Mouse (Mus musculus) stomach, embryonic 15.5 days (tissue): ENCODE measurements around the gene Hjurp. TPM values are rescaled to one million over a fixed set of nuclear protein-coding genes. Genes with fewer than 3 reads are reported as not detected.

Experiments
- ATAC-seq: fragments of 200-750 bp; cut with Nextera tagmentation; 2 replicates; pipeline ENCODE4 v1.8.0; 2017; ENCODE audit warnings: low read depth, moderate number of reproducible peaks, moderate TSS enrichment; ENCODE audit not compliant: insufficient read depth, low FRiP score
- H3K27ac ChIP-seq: fragments of 300-500 bp; sonication (generic); 2 replicates; pipeline ENCODE4 v1.5.1; 2015; ENCODE audit warnings: mild to moderate bottlenecking, inconsistent platforms
- H3K27me3 ChIP-seq: fragments of 300-500 bp; sonication (generic); replicated peaks from 2 replicates; pipeline ENCODE4 v1.6.1; 2015; ENCODE audit warnings: inconsistent platforms
- H3K36me3 ChIP-seq: fragments of 300-500 bp; sonication (generic); 2 replicates; pipeline ENCODE4 v1.6.1; 2015; ENCODE audit warnings: inconsistent platforms
- H3K4me1 ChIP-seq: fragments of 300-500 bp; sonication (generic); 2 replicates; pipeline ENCODE4 v1.6.1; 2015; ENCODE audit warnings: inconsistent platforms
- H3K4me2 ChIP-seq: fragments of 300-500 bp; sonication (generic); 2 replicates; pipeline ENCODE4 v1.6.1; 2015; ENCODE audit warnings: mild to moderate bottlenecking, inconsistent platforms
- H3K4me3 ChIP-seq: fragments of 300-500 bp; sonication (generic); replicated peaks from 2 replicates; pipeline ENCODE4 v1.5.1; 2015; ENCODE audit warnings: inconsistent platforms
- H3K9ac ChIP-seq: fragments of 300-500 bp; sonication (generic); 2 replicates; pipeline ENCODE4 v1.6.1; 2015; ENCODE audit warnings: inconsistent platforms
- H3K9me3 ChIP-seq: fragments of 300-500 bp; sonication (generic); 2 replicates; pipeline ENCODE4 v1.6.1; 2016; ENCODE audit warnings: inconsistent platforms
- WGBS: fragments of 180-500 bp; shearing (Covaris S2); methylation state at CpG from one replicate; pipeline ENCODE4 v1.1.7; 2015; 5-methylcytosine and 5-hydroxymethylcytosine counted together
- polyA plus RNA-seq: library from polyadenylated mRNA; unstranded; fragments of >200 nt; fragmentation: Nextera tagmentation; extraction: Ambion mirVana; gene quantifications from 2 replicates; pipeline ENCODE4 v1.2.1, GENCODE M21; 2015

The Hjurp gene
- polyA plus RNA-seq, 1 experiment from 2014 or later: 162 TPM

DNA sequence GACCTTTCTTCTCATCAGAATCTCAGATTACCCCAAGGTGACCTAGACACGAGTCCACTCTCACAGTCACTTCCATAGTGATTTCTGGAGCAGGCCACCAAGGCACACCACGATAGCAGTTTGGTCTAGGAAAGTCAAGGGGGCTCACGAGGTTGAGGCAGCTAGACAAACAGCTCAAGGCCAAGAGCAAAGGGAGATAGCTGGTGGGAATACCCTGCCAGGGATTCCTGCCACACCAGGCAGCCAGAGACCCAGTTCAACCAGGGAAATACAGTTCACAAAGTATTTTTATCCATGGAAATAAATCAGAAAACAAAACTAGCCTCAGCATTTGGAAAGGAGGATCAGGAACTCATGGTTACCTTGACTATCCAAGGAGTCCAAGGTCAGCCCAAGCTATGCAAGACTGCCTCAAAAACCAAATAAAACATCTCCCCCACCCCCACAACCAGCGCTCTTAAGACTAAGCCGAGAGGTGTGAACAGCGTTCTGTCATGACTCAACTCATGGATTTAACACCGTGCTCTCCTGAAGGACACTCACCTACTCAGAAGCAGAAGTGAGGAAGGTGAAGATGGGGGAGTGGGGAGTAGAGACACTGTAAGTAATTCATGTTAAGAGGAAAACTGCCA, 13.1 kb downstream of the Hjurp start:
- Histone ChIP-seq H3K4me1 (peaks cover 11% of the 10 kb centered on the region), H3K4me3 (no peak overlapping the region), H3K27me3 (no peaks in the 10 kb centered on the region), H3K9ac (no peak overlapping the region), H3K4me2 (no peak overlapping the region), H3K36me3 (peaks cover 89% of the 10 kb centered on the region), H3K9me3 (no peaks in the 10 kb centered on the region), H3K27ac (no peak overlapping the region)
- no peak for ATAC-seq
- 85% methylated on average over 7 of the region's 7 CpGs for WGBS

DNA sequence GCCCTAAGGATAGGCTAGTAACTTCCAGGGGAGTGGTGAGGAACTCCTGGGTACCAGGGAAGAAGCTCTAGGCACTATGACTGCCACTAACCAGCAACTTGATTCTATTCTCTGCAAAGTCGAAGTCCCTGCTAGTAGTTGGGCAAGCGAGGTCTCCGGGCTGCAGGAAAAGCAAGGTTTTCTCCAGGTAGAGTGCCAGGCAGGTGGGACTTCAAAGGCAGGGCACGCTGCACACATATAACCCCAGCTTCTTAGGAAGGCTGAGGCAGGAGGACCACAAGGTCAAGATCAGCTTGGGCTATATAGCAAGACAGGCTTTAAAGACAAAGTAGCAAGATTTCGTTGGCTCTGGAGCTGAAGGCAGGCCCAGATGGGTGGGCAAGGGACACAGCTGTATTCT, 13.7 kb downstream of the Hjurp start:
- 91% methylated on average over 5 of the region's 5 CpGs for WGBS
- no peak overlapping the region for H3K27ac ChIP-seq
- no peaks in the 10 kb centered on the region for H3K27me3 ChIP-seq
- no peaks in the 10 kb centered on the region for H3K9me3 ChIP-seq
- no peak overlapping the region for H3K9ac ChIP-seq
- H3K4me2 ChIP-seq: no peak overlapping the region
- H3K4me3 ChIP-seq: no peak overlapping the region
- ATAC-seq: no peak
- H3K36me3 ChIP-seq: peaks cover 83% of the 10 kb centered on the region
- H3K4me1 ChIP-seq: peaks cover 11% of the 10 kb centered on the region

DNA sequence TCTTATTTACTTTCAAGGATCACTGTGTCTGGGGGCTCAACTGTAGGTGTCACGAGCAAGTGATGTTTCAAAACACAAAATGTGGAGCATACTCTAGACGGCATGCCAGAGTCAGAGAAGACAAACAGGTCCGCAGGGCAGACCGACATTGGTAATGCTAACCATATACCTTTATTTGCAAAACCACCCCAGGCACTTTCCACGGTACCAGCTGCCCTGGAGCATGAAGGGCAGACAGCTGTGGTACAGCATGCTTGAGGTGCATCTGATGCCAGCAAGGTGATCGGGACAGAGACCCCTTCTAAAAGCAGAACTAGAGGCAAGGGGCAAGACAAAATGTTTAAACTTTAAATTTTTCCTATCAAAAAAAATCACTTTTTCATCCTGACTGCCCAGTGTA, 14.5 kb downstream of the Hjurp start:
- peaks cover 11% of the 10 kb centered on the region for H3K4me1 ChIP-seq
- H3K27ac ChIP-seq: no peak overlapping the region
- ATAC-seq: no peak
- no peaks in the 10 kb centered on the region for H3K27me3 ChIP-seq
- no peaks in the 10 kb centered on the region for H3K9me3 ChIP-seq
- no peak overlapping the region for H3K9ac ChIP-seq
- peaks cover 75% of the 10 kb centered on the region for H3K36me3 ChIP-seq
- no peak overlapping the region for H3K4me3 ChIP-seq
- WGBS: 70% methylated on average over 6 of the region's 6 CpGs
- H3K4me2 ChIP-seq: no peak overlapping the region

DNA sequence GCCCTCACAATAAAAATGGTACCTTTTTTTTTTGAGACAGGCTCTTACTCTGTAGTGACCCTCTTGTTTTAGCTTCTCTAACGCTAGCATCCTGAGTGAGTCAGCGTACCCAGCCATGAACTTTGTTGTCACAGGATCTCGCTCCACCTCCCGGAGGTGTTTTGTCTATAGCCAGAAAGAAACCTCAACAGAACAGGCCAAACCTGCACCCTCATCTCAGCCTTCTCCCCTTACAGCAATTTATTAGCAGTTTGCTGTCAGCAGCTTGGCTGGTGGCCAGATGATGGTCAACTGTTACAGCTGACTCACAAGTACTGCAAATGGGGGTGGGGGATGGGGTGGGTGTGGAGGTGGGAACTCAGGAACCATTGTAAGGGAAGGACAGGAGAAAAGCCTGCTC, 15.2 kb downstream of the Hjurp start:
- Histone ChIP-seq H3K4me3 (no peak overlapping the region), H3K9me3 (no peaks in the 10 kb centered on the region), H3K4me1 (peaks cover 11% of the 10 kb centered on the region), H3K9ac (no peak overlapping the region), H3K27me3 (no peaks in the 10 kb centered on the region), H3K36me3 (peaks cover 68% of the 10 kb centered on the region), H3K27ac (0 out of 2 replicates have a peak overlapping the region, but pooled peaks have one; percentile 1), H3K4me2 (no peak overlapping the region)
- WGBS: 54% methylated on average over 4 of the region's 4 CpGs
- peak; percentile 8; the same call in 1 of the 2 replicates for ATAC-seq

DNA sequence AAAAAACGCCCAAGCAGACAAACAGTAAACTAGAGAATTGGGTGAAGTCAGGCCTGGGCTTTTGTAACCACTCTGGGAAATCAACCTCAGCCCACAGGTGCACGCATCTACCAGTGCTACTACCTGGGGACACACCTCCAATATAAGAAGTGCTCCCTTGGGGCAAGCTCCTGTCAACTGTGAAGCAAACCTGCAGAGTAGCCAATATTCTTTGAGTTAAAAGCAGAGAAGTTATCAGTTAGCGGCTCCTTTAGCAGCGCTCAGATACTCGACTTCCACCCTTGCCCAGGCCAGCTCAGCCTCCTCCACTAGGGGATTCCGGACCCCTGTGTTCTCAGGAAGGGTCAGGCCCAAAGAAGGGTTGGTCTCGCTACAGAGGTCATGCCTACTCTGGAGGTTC, 15.7 kb downstream of the Hjurp start:
- no peak overlapping the region for H3K9ac ChIP-seq
- WGBS: 84% methylated on average over 7 of the region's 7 CpGs
- no peak for ATAC-seq
- H3K27ac ChIP-seq: 0 out of 2 replicates have a peak overlapping the region, but pooled peaks have one; percentile 1
- peaks cover 63% of the 10 kb centered on the region for H3K36me3 ChIP-seq
- H3K9me3 ChIP-seq: no peaks in the 10 kb centered on the region
- no peaks in the 10 kb centered on the region for H3K27me3 ChIP-seq
- H3K4me3 ChIP-seq: no peak overlapping the region
- peaks cover 11% of the 10 kb centered on the region for H3K4me1 ChIP-seq
- H3K4me2 ChIP-seq: no peak overlapping the region

DNA sequence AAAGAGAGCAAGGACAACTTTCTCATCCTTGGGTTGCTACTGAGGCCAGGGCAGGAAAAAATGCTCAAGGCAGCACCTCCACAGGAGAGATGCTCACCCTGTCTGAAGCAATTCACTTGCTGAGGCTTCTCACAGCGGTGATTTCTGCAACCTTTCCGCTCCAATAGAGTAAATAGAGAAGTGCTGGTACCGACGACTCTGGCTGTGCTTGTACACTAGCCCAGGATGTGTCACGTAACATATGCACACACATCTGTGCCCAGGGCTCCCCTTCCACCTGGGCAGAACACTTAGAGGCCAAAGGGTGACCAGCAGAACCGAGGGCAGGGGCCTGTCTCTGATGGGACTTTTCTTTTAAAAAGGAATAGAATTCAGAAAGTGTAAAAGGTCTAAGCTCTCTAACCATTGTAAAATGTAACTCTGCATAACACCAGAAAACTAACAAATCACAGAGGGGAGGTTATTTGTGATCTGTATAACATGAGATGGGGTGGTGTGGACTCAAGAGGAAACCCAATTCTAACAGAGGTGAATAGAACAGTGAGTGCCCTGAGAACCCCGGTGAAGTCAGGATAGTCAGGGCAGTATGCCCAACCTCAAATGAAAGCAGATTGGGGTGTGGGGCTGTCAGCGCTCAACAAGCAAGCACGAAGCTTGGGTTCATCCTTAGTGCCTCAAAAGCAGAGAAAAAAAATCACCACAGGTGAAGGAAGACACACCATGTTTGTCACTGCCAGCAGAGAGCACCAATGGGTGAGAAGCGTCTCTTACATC, 16.6 kb downstream of the Hjurp start:
- peaks cover 11% of the 10 kb centered on the region for H3K4me1 ChIP-seq
- H3K27me3 ChIP-seq: no peaks in the 10 kb centered on the region
- no peak for ATAC-seq
- H3K9me3 ChIP-seq: no peaks in the 10 kb centered on the region
- 80% methylated on average over 10 of the region's 10 CpGs for WGBS
- no peak overlapping the region for H3K9ac ChIP-seq
- H3K4me2 ChIP-seq: no peak overlapping the region
- peaks cover 53% of the 10 kb centered on the region for H3K36me3 ChIP-seq
- H3K4me3 ChIP-seq: no peak overlapping the region
- no peak overlapping the region for H3K27ac ChIP-seq

DNA sequence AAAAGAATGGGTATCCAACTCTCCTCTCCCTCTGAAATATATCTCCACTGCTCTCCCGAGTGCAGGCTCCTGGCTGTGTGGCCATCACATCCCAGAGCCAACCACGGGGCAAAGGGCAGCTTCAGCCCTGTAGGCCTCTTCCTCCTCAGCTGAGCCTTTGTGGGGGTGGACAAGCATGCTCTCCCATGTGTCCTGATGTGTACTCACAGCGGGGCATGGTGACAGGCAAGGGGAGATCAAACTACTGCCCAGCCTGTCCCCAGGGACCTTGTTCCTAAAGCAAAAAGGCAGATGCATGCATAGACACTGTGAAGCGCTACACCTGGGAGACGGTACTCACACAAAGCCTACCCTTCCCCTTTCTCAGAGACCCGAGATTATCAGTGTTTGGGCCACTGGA, 17.3 kb downstream of the Hjurp start:
- Histone ChIP-seq H3K27ac (0 out of 2 replicates have a peak overlapping the region, but pooled peaks have one; percentile 0), H3K4me2 (no peak overlapping the region), H3K36me3 (peaks cover 47% of the 10 kb centered on the region), H3K4me3 (no peak overlapping the region), H3K27me3 (no peaks in the 10 kb centered on the region), H3K9me3 (no peaks in the 10 kb centered on the region), H3K9ac (no peak overlapping the region), H3K4me1 (peaks cover 11% of the 10 kb centered on the region)
- peak; percentile 13; the same call in 1 of the 2 replicates for ATAC-seq
- WGBS: 71% methylated on average over 6 of the region's 6 CpGs

DNA sequence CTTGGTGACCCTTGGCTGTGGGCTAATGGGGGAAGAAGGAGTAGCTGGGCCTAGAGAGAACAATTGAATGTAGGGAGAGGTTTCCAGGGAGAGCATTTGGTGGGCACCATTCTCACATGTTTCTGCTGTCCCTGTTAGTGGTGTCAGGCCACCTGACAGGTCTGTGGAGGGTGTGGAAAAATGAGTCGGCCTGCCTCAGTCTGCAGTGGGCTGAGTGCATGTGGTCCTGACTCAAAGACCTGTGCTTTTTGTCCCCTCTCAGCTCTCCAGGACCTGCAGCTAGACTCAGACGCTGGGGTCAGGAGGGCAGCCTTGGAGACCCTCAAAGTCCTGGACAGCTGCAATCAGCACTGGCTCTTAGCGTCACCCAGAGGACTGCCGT, 17.8 kb downstream of the Hjurp start:
- H3K4me1 ChIP-seq: peaks cover 11% of the 10 kb centered on the region
- peaks cover 42% of the 10 kb centered on the region for H3K36me3 ChIP-seq
- no peak overlapping the region for H3K4me3 ChIP-seq
- 69% methylated on average over 4 of the region's 4 CpGs for WGBS
- no peaks in the 10 kb centered on the region for H3K27me3 ChIP-seq
- H3K27ac ChIP-seq: no peak overlapping the region
- H3K4me2 ChIP-seq: no peak overlapping the region
- H3K9ac ChIP-seq: no peak overlapping the region
- no peaks in the 10 kb centered on the region for H3K9me3 ChIP-seq
- peak; percentile 1; the same call in 1 of the 2 replicates for ATAC-seq

DNA sequence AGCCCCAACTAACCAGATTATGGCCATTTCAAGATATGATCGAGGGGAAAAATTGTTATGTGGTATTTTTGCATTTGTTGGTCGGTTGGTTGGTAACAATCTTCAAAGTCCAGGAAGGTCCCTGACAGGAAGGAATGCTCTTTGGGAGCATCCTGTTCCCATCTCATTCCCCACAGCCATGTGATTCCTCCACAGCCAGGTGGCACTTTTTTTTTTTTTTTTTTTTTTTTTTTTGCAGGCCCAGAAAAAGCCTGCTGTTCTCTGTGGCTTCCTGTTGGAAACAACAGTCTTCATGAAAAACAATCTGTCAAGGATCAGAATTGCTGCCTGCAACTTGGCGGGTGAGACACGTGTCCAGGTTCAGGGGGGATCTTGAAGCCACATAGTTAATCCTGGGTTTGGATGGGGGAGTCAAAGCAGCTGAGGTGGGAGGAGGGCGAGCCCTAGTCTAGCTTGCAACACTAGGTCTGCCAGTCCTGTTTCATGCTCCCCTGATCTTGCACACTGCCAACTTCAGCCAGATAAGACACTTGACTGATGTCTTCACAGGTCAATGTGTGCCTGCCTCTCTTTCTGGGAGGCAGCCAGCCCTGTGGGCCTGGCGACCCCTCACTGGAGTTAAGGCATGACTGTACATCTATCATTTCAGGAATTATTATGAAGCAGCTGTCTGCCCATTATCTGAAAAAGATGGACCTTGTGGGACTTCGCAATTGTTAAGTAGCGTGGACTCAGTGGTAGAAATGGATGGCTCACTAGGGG, 18.4 kb downstream of the Hjurp start:
- Histone ChIP-seq H3K4me1 (peaks cover 11% of the 10 kb centered on the region), H3K4me2 (no peak overlapping the region), H3K4me3 (no peak overlapping the region), H3K9me3 (no peaks in the 10 kb centered on the region), H3K27me3 (no peaks in the 10 kb centered on the region), H3K36me3 (peaks cover 36% of the 10 kb centered on the region), H3K27ac (no peak overlapping the region), H3K9ac (no peak overlapping the region)
- 62% methylated on average over 8 of the region's 8 CpGs for WGBS
- ATAC-seq: no peak

DNA sequence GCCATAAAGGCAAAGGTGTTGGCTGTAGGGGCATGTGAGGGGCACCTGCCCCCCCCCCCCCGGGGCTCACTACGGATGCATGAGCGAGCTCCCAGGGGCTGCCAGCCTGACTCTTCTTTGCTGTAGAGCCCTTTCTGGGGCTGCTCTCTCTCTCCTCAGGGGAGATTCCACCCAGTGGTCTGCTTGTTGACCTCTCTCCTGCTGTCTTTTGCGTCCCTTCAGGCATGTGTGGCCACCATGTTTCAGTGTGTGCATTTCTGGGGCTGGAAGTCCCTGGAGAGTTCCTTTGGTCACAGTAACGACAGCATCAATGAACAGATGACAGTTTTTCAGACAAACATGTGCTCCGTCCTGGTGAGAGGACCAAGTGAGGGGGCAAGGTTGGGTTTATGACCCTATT, 19.1 kb downstream of the Hjurp start:
- Histone ChIP-seq H3K36me3 (peaks cover 29% of the 10 kb centered on the region), H3K27me3 (no peaks in the 10 kb centered on the region), H3K4me1 (peaks cover 11% of the 10 kb centered on the region), H3K4me2 (no peak overlapping the region), H3K4me3 (no peak overlapping the region), H3K9ac (no peak overlapping the region), H3K9me3 (no peaks in the 10 kb centered on the region), H3K27ac (no peak overlapping the region)
- no peak for ATAC-seq
- WGBS: 71% methylated on average over 6 of the region's 6 CpGs

DNA sequence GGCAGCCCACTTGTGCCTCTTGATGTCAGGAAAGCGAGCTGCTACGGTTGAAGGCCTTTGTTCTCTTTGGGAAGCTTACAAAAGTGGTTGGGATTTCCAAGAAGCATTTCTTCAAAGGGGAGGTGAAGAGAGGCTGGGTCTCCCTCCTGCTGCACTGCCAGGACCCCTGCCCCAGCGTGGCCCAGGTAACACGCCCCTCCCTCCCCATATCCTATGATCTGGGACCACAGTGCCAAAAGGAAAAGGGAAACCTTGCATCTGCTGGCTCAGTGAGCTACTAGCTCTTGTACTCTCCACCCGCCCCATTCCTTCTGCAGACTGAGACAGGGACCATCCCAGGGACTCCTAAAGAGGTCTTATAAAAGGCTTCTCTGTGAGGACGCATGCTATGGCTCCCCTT, 19.8 kb downstream of the Hjurp start:
- no peaks in the 10 kb centered on the region for H3K27me3 ChIP-seq
- H3K27ac ChIP-seq: no peak overlapping the region
- no peak overlapping the region for H3K4me2 ChIP-seq
- H3K9ac ChIP-seq: no peak overlapping the region
- no peaks in the 10 kb centered on the region for H3K9me3 ChIP-seq
- ATAC-seq: no peak
- H3K4me3 ChIP-seq: no peak overlapping the region
- H3K4me1 ChIP-seq: peaks cover 11% of the 10 kb centered on the region
- WGBS: 82% methylated on average over 6 of the region's 6 CpGs
- H3K36me3 ChIP-seq: peaks cover 22% of the 10 kb centered on the region
